Mouse (Mus musculus): ENCODE data around the gene Arl9.
A peak's percentile ranks its signal among the peaks of the same experiment; 100 is the strongest.
"Not testable (repeated sequence)": the region's sequence is repeated elsewhere in the genome, so short reads cannot be mapped to it uniquely, and the experiment has no call there.

The Arl9 gene

DNA sequence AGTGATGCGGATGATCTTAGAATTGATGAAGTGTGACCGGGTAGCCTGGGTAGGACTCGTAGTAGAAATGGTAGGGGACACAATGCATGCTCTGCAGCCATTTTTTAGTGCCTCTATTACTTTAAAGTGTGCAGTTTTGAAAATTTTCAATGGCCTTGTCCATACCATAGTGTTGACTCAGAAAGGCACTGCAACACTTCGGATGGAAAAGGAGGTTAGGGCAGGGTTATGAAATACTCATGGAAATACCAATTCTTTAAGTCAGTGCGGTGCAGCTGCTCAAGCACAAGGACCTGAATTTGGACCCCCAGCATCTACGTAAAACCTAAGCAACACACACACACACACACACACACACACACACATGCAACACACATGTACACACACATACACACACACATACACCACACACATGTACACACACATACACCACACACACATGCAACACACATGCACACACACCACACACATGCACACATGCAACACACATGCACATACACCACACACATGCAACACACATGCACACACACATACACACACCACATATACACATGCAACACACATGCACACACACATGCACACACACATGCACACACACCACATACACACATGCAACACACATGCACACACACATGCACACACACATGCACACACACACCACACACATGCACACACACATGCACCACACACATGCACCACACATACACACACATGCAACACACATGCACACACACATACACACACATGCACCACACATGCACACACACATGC, at the start of gene Arl9:
Gene Arl9 (plus strand): TSS at position 5 of the 771 bp plus-strand sequence.
- DNase-seq (ENCODE audit: low spot score) = no peak

DNA sequence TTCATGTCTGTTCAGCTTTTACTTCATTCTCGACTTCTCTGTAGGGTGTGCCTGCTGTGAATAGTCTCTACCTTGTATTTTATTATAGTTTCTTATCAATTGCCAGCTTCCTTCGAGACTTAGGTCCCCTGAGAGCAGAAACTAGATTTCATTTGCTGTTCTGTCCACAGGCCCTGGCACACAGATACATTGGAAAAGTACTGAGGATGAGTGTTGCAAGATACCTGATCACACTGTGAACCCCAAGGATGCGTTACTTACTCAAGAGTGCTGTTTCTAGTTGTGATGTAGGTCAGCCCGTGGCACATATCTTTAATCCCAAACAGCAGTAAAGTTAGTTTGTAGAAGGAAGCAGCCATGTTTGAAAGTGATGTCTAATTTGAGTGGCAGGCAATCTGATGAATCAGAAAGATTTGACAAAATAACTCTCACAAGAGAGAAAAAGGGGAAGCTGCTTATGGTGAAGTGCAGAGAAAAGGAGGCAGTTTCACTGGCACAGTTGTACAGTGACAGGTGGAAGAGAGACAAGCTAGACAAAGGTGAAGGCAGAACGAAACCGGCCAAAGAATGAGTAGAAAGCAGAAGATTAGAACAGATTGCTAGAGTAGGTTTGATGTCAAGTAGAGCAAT, 49.5 kb upstream of the Arl9 start:
- DNase-seq (ENCODE audit: low spot score) = no peak

DNA sequence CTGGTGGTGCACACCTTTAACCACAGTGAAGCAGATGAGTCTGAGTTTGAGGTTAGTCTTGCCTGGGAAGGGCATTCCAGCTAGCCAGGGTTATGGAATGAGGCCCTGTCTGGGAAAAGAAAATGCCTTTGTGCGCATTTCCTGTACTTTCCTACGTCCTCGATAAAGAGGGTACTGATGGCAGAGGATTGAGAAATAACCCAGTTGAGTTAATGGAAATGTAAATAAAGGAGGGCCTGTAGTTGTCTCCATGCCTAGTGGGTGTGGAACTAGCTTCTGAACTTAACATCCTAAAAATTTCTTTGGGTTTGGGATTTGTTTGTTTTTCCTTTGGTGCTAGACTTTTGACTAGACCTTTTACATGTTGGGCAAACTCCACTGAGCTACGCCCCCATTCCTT, 48.4 kb upstream of the Arl9 start:
- DNase-seq (ENCODE audit: low spot score) = no peak

DNA sequence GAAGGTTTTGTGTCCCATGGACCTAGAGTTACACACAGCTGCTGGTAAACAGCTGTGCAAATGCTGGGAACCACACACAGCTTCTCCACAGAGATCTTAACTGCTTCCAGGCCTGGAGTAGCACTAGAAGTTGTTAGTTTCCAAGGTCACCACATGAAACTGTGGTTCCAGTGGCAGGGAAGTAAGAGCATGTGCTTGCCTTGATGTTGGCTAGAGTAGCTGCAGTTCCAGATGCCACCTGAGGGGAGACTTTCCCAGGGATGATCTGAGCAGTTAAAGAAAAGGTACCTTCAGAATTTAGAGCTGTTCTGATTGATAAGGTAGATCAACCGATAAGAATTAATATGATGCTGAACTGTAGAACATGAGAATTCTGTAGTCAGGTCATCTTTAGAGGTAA, 45.9 kb upstream of the Arl9 start:
- no peak for DNase-seq (ENCODE audit: low spot score)

DNA sequence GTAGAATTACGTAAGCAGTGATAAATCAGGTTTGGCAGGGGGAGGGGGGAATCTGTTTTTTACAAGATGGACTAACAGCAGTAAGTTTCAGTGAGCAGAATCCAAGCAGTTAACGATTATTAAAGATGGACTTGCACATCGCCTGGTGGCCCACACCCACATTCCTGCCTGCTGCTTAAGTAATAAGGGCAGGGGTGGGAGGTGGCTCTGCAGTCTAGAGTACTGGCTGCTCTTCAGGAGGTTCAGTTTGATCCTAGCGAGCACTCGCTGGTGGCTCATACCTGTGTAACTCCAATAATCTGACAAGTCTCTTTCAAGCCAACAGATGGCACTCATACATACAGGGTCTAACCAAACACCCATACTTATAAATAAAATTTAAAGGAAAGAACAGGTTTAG, 44.3 kb upstream of the Arl9 start:
- DNase-seq (ENCODE audit: low spot score) = no peak

DNA sequence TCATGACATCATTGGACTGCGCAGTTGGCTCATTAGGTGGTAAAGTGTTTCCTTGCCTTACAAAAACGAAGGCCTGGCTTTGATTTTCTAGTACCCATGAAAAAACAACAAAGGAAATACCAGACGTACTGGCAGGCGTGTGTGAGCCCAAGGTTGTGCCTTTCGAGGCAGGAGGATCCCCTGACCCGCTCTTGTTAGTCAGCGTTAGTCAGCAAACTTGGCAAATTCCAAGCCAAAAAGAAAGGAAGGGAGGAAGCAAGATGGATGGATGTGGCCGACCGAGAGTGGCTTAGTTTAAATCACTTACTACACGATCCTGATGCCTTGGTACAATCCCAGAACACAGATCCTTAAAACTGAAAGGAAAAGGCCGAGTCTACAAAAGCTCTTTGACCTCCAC, 41.3 kb upstream of the Arl9 start:
- DNase-seq (ENCODE audit: low spot score) = no peak

DNA sequence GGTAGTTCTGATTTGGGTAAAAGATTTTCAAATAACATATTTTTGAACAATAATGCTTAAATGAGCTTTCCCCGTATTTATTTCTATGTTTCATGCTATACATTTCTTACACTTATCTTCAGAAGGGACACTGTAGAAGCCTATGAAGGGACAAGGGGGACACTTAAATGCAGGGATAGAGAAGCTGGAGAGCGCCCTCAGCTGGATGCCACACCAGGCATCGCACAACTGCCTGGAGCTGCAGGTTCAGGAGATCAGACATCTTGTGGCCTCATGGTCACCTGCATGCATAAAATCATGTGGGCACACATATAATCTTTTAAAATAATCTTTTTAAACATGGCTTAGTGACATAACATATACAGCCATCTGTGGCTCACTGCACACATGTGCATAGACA, 39.2 kb upstream of the Arl9 start:
- no peak for DNase-seq (ENCODE audit: low spot score)

DNA sequence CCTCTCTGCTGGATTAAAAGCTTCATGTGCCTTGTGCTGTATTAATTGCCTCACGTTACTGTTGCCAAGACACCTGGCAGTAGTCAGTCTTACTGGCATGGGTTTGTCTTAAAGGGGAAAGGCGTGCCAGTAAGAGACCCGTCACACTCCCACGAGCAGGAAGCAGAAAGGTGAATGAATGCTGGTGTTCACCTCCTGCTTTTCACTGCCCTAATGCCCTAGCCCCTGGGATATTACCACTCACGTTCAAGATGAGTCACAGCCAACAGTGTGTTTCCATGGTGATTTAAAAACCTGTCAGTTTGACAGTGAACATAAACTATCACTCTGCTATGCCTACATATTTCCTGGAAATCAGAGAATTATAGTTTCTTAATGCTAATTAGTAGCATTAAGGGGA, 34.6 kb upstream of the Arl9 start:
- no peak for DNase-seq (ENCODE audit: low spot score)

DNA sequence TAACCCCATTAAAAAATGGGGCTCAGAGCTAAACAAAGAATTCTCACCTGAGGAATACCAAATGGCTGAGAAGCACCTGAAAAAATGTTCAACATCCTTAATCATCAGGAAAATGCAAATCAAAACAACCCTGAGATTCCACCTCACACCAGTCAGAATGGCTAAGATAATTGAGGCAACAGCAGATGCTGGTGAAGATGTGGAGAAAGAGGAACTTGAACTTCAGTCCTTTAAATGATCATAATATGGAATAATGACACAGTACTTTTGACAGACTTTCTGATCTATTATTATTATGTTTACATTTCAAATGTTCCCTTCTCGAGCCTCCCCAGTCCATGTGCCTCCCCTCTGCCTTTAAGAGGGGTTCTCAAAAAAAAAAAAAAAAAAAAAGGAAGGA, 32.7 kb upstream of the Arl9 start:
- DNase-seq (ENCODE audit: low spot score) = not testable (repeated sequence)

DNA sequence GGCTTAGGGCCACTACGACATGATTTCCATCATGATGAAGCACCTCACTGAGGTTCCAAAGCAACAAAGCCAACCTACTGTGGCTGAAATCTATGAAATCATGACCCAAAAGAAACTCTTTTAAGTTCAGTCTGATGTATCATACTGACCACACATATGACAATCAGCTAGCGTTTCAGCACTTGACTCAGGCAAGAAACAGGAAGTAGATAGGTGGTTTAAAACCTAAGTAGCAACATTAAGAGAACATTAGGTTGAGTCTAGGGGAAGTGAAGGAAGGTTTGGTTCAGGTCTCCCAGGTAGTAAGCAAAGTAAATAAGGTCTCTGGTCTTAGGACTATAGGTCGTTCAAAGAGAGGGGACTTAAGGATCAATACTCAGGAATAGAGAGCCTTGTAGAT, 30.4 kb upstream of the Arl9 start:
- DNase-seq (ENCODE audit: low spot score) = no peak

DNA sequence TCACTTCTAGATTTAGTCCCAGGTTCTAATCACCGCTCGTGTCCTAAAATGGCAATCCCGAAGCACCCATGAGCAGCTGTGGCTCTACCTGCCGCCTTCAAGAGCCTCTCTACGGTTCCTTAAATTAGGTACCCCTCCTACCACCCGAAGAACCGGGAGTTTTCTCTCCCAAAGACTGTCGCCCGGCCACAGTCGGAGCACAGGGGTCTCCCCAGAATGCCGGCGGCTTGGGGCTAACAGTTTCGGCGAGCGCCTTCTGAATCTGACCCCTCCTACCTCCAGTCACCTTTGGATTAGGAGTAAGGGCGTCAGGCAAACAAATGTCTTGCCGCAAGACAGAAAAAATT, 29.7 kb upstream of the Arl9 start:
- DNase-seq (ENCODE audit: low spot score) = no peak

DNA sequence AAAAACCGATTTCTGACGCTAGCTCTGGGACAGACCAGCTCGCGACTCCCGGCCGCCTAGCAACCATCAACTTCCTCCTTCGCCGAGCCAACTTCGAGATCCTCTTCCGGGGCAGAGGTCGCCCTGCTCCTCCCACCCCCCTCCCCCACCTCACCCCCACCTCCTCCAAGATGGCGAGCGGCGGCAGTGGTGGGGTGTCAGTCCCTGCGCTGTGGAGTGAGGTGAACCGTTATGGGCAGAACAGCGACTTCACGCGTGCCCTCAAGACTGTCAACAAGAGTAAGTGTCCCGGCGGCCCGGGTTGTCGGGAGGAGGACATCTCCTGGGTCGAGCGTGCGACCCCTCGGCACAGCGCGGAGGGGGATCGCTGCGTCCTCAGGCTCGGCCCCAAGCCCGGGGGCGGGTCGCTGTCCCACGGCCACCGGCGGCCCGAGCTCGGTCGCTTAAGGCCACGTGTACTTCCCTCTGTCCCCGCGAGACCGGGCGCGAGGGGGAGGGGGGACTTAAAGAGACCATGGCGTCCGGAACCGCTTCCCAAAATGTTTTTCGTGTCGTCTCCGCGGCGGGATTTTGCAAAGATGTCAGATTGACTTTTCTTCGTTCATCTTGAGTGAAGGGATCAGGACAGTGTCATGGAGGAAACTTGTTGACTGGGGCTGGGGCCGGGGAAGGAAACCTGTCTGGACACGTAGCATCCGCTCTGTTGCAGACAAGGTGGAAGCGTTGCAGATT, 29.1 kb upstream of the Arl9 start, which contains the start of gene Srp72:
Gene Srp72 (plus strand): TSS at position 130 of the 732 bp plus-strand sequence.
- peak; percentile 91 for DNase-seq (ENCODE audit: low spot score)

DNA sequence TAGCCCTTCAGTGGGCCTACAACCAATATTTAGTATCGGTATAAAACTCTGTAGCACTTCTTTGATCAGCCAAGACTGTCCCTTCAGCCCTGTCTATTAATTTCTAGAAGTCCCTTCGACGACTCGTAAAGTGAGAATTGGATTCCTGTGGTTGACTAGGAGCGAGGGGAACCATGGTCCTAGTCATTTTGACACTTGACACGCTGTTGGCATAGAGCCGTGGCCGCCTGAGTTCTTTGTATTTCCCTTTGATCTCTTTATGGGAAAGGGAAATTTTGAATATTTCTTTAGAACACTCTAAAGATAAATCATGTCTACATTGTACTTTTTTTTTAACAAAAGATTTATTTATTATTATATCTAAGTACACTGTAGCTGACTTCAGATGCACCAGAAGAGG, 28.1 kb upstream of the Arl9 start:
- no peak for DNase-seq (ENCODE audit: low spot score)

DNA sequence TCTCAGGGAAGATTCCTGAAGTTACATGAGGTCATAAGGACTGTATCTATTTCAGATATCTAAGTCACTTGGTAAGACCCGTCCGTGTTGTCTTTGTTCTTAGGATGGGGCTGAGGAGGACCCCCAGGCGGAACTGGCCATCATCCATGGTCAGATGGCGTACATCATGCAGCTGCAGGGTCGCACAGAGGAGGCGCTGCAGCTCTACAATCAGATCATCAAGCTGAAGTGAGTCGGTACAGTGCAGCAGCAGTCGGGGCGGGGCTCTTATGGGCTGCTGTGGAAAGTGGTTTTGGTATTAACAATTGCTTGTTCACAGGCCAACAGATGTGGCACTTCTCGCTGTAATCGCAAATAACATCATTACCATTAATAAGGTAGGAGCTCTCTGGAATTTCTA, 19.8 kb upstream of the Arl9 start:
- DNase-seq (ENCODE audit: low spot score) = no peak

DNA sequence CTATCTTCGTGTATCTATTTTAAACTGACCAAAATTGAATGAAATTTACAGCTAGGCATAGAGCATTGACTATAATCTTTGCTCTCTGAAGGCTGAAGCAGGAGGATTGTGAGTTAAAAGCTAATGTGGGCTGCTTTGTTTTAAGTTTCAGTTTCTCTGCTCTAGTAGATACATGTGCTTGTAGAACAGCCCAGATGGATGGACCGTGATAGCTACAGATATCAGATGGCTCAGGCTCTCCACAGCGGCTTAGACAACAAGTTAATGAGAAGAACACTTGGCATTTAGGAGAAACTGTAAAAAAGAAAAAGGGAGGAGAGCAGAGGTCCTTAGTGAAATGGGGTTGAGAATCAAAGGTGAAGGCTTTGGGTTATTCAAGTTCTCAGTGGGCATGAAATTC, 13.1 kb upstream of the Arl9 start:
- no peak for DNase-seq (ENCODE audit: low spot score)

DNA sequence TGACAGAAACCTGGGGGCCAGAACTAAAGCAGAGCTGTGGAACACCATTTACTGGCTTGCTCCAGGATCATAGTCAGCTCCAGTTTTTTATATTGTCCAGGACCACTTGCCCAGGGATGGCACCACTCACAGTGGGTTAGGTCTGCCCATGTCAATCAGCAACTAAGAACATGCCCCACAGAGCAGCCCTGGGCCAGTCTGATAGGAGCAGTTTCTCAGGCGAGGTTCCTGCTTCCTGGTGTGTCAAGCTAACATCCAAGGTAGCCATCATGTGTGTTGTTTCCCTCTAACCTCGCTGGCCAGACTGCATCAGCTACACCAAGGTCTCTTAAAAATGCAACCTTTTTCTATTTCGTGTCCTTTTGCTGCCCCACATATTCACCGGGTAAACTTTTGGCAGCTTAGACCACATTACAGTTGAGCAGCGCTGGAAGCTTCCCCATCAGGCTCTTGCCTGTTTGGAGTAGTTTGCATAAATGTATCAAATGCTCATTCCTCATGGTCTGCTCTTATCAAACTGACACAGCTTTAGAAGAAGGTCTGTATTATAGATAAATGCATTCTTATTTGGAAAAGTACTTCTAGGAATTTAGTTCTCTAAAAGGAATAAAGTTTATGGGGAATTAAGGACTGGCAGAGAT, 10.6 kb upstream of the Arl9 start:
- no peak for DNase-seq (ENCODE audit: low spot score)

DNA sequence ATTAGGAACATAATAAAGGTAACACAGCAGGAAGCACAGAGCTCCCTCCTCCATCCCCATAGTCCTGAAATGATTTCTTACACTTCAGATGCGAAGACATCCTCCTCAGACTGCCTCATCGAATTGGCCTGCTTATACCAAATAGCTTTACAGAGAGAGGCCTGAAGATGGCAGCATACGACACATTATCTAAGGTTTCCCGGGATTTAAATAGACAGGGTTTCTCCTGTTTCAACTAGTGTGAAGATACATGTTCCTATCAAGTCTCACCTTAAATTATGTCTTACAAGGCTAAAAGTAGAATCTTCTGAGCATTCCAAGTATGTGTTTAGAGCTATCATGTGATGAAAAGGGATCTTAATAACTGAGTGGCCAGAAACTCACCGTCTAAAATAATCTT, 5.4 kb upstream of the Arl9 start:
- DNase-seq (ENCODE audit: low spot score) = peak; percentile 85

DNA sequence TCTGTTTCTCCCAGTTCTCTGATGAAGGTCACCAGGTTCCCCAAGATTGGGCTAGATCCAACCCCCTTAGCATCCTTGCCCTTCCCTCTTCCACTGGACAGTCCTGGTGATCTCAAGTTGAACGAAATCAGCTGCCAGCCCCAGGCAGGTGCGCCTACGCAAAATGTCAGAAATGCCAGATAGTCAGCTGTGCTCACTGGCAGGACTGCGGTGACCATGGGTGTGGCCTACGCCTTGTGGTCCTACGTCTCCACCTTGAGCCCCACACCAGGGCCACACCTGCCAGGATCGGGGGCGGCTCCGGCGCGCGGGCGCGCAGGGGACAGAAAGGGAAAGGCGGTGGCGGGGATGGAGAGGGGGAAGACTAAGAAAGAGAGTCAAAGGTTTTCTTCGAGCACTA, 2.7 kb upstream of the Arl9 start:
- no peak for DNase-seq (ENCODE audit: low spot score)

DNA sequence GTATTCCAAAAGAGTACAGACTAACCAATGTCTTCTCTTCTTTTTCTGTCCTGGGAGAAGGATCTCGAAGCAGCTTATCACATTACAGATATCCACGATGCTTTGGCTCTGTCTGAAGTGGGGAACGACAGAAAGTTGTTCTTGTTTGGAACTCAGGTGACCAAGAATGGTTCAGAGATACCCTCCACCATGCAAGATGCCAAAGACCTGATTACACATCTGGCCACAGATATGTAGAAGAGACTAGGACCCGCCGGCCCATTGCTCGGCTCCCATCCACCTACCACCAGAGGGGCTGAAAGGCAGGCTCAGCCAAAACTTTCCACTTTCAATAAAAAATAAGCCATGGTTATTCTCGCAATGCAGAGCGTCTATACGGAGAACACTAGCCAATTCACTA, 6.5 kb downstream of the Arl9 start:
- DNase-seq (ENCODE audit: low spot score) = no peak

DNA sequence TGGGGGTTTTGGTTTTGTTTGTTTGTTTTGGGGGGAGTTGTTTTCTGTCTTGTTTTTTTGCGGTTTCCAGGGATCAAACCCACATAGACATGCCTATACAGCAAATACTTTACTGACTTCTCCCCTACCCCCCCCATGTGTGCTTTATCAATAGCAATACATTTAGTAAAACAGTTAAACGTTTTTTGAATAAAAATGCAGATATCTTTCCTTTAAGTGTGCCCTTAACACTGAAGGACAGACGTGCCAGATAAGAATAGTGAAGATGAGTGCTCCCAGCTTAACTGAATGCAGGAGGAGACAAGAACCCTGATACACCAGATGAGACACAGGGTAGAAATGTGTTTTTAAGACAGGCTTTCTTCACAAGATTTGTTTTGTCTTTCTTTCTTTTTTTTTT, 7.2 kb downstream of the Arl9 start:
- no peak for DNase-seq (ENCODE audit: low spot score)

DNA sequence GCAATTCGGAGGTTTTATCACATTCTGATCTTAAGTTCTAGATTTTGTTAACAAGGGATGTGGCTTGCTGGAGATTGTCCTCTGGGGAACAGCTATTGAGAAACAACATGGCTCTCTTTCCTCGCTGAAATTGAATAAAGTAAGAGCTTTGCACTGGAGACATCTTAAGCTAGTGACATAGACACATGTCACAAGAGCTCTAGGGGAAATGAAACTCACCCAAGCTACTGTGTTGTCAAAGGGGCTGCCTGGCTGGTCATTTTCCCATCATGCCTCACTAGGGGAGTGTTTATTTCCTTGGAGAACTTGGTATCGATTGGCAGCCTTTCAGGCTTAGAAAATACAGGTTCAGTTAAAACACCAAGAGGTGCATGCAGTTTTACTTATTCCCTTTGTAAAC, 9.3 kb downstream of the Arl9 start:
- DNase-seq (ENCODE audit: low spot score) = no peak

DNA sequence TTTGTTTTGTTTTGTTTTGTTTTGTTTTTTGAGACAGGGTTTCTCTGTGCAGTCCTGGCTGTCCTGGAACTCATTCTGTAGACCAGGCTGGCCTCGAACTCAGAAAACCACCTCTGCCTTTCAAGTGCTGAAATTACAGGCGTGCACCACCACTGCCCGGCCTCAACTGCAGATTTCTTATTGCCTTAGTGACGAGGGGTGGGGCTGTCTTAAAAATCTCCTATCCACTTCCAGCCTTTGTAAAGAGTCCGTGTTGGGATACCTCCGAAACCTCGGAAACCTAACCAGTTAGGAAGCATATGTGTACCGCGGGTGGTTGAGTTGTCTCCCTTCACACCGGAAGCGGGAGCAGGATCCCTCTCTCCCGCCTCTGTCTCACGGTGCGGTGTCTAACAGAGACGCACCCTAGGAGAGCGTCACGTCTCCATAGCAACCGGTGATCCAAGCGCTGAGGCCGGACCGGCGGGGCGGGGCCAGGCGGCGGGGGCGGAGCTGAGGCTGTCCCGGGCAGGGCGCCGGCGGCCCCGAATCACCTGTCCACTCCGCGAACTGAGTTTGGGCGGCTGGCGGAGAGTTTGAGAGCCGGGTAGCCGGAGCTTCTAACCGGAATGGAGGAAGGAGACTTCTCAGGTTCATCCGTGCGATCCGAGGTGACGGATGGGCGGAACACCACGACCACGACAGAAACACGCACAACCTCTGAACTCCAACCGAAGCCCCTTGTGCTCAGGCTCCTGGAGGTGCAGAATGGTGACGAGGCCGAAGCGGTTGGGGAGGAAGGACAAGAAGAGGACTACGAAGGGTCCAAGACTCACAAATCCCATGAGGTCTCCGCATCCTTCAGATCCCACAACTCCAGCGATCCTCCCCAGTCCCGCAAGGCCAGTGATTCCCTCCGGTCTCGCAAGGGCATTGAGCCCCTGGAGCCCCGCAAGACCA, 12.0 kb downstream of the Arl9 start, which contains the start of gene Thegl:
Gene Thegl (plus strand): TSS at position 480 of the 939 bp plus-strand sequence.
- peak; percentile 90 for DNase-seq (ENCODE audit: low spot score)
